Mouse (Mus musculus) limb, embryonic 12.5 days (tissue): ENCODE data around the gene Gm20388. TPM values are rescaled to one million over a fixed set of nuclear protein-coding genes. Genes with fewer than 3 reads are reported as not detected.

Experiments used
- ATAC-seq: fragments of 200-750 bp; cut with Nextera tagmentation; 2 replicates; pipeline ENCODE4 v1.8.0; 2017; ENCODE audit warnings: low read depth, moderate TSS enrichment; ENCODE audit not compliant: insufficient number of reproducible peaks, insufficient read depth, low FRiP score, low TSS enrichment
- H3K27ac ChIP-seq: fragments of 300-500 bp; sonication (generic); 2 replicates; pipeline ENCODE4 v1.5.1; 2016; ENCODE audit warnings: mild to moderate bottlenecking, moderate library complexity
- H3K27me3 ChIP-seq: fragments of 300-500 bp; sonication (generic); 2 replicates; pipeline ENCODE4 v1.6.1; 2016; ENCODE audit warnings: mild to moderate bottlenecking, moderate library complexity
- H3K36me3 ChIP-seq: fragments of 300-500 bp; sonication (generic); 2 replicates; pipeline ENCODE4 v1.6.1; 2016; ENCODE audit warnings: mild to moderate bottlenecking, moderate library complexity
- H3K4me1 ChIP-seq: fragments of 300-500 bp; sonication (generic); replicated peaks from 2 replicates; pipeline ENCODE4 v1.6.1; 2016
- H3K4me2 ChIP-seq: fragments of 300-500 bp; sonication (generic); 2 replicates; pipeline ENCODE4 v1.6.1; 2016; ENCODE audit warnings: mild to moderate bottlenecking, moderate library complexity
- H3K4me3 ChIP-seq: fragments of 300-500 bp; sonication (generic); replicated peaks from 2 replicates; pipeline ENCODE4 v1.5.1; 2016; ENCODE audit warnings: mild to moderate bottlenecking
- H3K9ac ChIP-seq: fragments of 300-500 bp; sonication (generic); replicated peaks from 2 replicates; pipeline ENCODE4 v1.6.1; 2016; ENCODE audit warnings: mild to moderate bottlenecking, moderate library complexity
- H3K9me3 ChIP-seq: fragments of 300-500 bp; sonication (generic); 2 replicates; pipeline ENCODE4 v1.6.1; 2016; ENCODE audit warnings: mild to moderate bottlenecking, moderate library complexity
- WGBS: fragments of 180-500 bp; shearing (Covaris S2); methylation state at CpG from one replicate; pipeline ENCODE4 v1.1.7; 2016; 5-methylcytosine and 5-hydroxymethylcytosine counted together
- polyA plus RNA-seq: library from polyadenylated mRNA; unstranded; fragments of >200 nt; fragmentation: Nextera tagmentation; extraction: Ambion mirVana; gene quantifications from 2 replicates; pipeline ENCODE4 v1.2.1, GENCODE M21; 2016

The Gm20388 gene
- polyA plus RNA-seq, 1 experiment from 2014 or later = not detected

DNA sequence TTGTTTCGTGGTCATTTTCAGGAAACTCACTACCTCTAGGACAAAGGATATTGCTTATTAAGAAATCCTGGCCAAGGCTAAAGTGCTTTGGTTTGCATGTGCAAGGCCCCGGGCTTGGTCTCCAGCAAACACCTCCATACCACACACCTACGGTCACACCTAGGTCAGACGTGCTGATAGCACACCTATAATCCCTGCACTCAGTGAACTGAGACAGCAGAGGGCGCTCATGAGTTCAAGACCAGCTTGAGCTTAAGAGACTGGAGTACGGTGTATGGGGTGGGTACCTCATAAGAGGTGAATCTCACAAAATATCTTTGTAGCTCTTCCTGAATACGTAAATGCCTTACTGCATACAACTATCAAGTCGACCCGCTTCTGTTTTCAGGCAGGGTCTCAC is 3924.8 kb downstream of the Gm20388 start:
- Histone ChIP-seq H3K4me3 (no peak overlapping the region), H3K27me3 (no peaks in the 10 kb centered on the region), H3K9me3 (no peaks in the 10 kb centered on the region), H3K9ac (no peak overlapping the region), H3K36me3 (peaks cover 72% of the 10 kb centered on the region), H3K27ac (no peak overlapping the region), H3K4me2 (no peak overlapping the region), H3K4me1 (no peaks in the 10 kb centered on the region)
- no peak; the same call in 1 of the 2 replicates for ATAC-seq
- WGBS = 53% methylated on average over 9 of the region's 9 CpGs

DNA sequence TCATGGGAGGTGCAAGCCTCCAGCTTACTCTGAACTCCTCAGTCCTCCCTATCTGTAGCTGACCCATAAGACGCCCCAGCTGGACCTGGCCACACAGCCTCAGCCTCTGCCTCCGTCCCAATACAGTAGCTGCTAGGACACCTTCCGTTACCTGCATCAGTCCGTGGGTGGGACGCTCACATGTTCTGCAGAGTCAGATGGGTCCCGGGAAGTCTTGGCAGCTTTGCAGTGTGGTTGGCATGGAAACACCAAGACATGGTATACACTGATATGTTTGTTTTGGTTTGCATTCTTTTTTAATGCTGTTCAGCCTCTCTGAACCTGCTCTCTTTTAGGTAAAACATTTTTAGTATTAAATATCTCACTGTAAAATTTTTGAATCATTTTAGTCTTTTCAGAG is 3925.7 kb downstream of the Gm20388 start:
- no peak overlapping the region for H3K9ac ChIP-seq
- no peaks in the 10 kb centered on the region for H3K4me1 ChIP-seq
- H3K27ac ChIP-seq = no peak overlapping the region
- no peak overlapping the region for H3K4me3 ChIP-seq
- no peak overlapping the region for H3K4me2 ChIP-seq
- H3K36me3 ChIP-seq = peaks cover 63% of the 10 kb centered on the region
- no peak for ATAC-seq
- H3K9me3 ChIP-seq = no peaks in the 10 kb centered on the region
- WGBS = 92% methylated on average over 6 of the region's 6 CpGs
- H3K27me3 ChIP-seq = no peaks in the 10 kb centered on the region

DNA sequence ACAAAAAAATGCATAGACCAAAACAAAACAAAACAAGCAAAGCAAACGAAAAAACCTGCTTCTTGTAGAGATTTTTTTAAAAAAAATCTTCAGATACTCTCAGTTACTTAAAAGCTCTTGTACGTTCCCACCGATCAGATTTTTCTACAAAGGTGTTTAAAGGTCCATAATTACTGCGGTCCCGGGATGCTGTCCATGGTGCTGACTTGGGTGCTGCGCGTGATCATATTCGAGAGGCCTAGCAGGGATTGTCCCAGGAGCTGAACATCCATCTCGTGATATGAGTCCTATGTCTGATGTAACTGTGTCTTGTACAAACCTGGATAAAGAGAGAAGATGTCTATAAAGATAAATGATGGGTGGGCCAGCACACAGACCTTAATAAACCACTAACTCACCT is 3927.9 kb downstream of the Gm20388 start:
- Histone ChIP-seq H3K4me3 (no peak overlapping the region), H3K4me1 (no peaks in the 10 kb centered on the region), H3K27ac (no peak overlapping the region), H3K9me3 (no peaks in the 10 kb centered on the region), H3K9ac (no peak overlapping the region), H3K27me3 (no peaks in the 10 kb centered on the region), H3K36me3 (peaks cover 49% of the 10 kb centered on the region), H3K4me2 (no peak overlapping the region)
- WGBS = 67% methylated on average over 9 of the region's 9 CpGs
- no peak for ATAC-seq

DNA sequence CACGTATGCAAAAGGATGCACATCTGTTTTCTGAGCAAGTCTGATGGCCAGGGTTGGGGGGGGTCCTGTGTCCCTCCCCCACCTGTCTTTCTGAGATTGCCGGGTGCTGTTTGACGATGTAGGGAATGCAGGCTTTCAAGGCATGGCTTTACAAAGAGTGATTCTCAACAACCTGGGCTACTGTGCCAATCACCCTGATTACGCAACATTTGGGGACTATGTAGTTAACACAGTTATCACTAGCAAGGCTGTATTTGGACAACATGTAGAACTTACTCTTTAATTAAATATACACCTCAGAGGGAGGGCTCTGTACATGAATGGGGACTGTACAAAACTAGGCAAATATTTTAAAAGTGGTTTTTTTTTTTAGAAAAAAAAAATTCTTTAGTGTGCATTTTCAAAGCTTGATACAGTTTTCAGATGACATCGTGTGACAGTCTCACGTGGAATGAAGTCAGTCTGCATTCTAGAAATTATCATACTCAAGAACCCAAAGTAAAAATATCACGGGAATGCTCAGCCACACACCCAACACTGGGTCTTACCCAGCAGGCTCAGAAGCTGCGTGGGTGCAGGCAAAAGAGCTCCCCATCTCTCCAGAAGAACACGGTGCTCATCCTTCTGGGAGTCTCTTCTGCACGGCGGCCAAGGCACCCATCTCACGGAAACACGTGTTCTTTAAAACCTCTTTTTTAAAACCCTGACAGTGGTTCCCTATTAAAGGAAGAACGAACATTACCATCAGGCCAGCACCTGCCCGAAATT is 3930.1 kb downstream of the Gm20388 start:
- Histone ChIP-seq H3K27ac (no peak overlapping the region), H3K4me3 (no peak overlapping the region), H3K4me2 (no peak overlapping the region), H3K9ac (no peak overlapping the region), H3K4me1 (no peaks in the 10 kb centered on the region), H3K36me3 (peaks cover 29% of the 10 kb centered on the region), H3K9me3 (no peaks in the 10 kb centered on the region), H3K27me3 (no peaks in the 10 kb centered on the region)
- WGBS = 91% methylated on average over 15 of the region's 15 CpGs
- no peak for ATAC-seq

DNA sequence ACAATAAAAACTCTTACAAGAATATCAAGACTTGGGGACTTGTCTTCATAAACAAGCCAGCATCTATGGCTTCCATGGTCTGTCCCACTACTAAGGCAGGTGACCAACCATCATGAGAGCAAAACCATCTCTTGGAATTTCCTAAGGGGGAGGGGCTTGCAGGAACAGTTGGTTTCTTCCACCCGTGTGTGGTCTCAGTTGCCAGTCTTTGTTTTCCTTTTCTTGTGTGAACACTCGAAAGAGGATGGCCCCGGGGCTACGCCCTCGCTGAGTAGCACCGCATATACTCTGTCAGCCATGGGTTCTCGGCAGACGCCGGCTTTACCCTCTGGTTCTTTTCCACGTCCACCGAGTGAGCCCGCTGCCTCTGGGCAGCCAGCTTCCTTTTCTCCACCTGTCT is 3931.4 kb downstream of the Gm20388 start:
- 88% methylated on average over 12 of the region's 12 CpGs for WGBS
- Histone ChIP-seq H3K36me3 (peaks cover 20% of the 10 kb centered on the region; the same call in 1 of the 2 replicates), H3K4me3 (no peak overlapping the region), H3K27ac (no peak overlapping the region), H3K9me3 (no peaks in the 10 kb centered on the region), H3K27me3 (no peaks in the 10 kb centered on the region), H3K9ac (no peak overlapping the region), H3K4me1 (no peaks in the 10 kb centered on the region), H3K4me2 (no peak overlapping the region)
- ATAC-seq = no peak

DNA sequence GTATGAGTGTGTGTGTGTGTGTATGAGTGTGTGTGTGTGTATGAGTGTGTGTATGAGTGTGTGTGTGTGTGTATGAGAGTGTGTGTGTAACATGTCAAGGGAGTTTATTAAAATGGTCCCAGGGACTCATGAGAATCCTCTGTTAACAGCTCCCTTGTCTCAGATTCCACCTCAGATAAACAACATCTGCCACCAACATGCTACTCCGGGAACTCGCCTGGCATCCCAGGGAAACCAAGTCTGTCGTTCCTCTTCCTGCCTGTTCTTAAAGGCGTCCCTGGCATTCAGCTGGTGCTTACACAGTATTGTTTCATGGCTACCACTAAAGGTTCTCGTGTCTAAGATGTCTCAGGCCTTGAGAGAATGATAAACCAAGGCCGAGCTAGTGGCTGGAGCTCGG is 3933.7 kb downstream of the Gm20388 start:
- Histone ChIP-seq H3K36me3 (peaks cover 12% of the 10 kb centered on the region; the same call in 1 of the 2 replicates), H3K27ac (no peak overlapping the region), H3K9ac (no peak overlapping the region), H3K4me3 (no peak overlapping the region), H3K4me2 (no peak overlapping the region), H3K9me3 (no peaks in the 10 kb centered on the region), H3K4me1 (no peaks in the 10 kb centered on the region), H3K27me3 (no peaks in the 10 kb centered on the region)
- no peak for ATAC-seq
- WGBS = 83% methylated on average over 7 of the region's 7 CpGs

DNA sequence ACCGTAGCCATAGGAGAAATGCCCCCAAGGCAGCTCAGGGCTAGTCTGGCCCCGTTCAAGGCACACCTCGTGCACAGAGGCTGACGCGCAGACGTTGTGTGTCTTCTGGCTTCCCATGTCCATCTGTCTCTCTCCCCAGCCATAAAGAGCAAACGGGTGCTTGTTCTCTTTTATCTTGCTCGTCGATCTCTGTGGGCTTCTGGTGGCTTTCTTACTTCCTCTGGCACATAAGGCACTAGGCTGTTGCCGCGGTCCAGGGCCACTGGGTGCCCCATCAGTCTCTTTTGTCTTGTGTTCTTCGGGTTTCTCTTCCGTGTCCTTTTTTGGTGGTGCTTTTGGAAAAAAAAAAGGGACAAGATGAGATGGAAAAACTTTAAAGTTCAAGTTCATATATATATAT is 3934.5 kb downstream of the Gm20388 start:
- Histone ChIP-seq H3K9me3 (no peaks in the 10 kb centered on the region), H3K36me3 (peaks cover 9% of the 10 kb centered on the region; the same call in 1 of the 2 replicates), H3K4me1 (no peaks in the 10 kb centered on the region), H3K4me2 (no peak overlapping the region), H3K9ac (no peak overlapping the region), H3K27me3 (no peaks in the 10 kb centered on the region), H3K4me3 (no peak overlapping the region), H3K27ac (no peak overlapping the region)
- WGBS = 87% methylated on average over 13 of the region's 13 CpGs
- ATAC-seq = no peak

DNA sequence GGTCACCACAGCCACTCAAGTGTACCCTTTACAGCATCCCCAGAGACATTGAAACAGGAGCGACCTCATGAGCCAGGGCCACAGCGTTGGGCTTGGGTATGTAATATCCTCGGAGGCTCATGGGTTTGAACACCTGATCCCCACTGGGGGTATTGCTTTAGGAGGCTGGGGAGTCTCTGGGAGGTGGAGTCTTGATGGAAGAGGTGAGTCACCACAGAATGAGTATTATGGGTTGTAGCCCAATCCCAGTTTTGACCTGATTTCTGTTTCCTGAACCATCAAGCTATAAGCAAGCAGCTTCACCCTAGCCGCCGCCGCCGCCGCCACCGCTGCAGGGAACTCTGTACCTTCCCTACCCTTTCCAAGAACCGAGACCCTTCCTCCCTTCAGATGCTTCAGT is 3935.3 kb downstream of the Gm20388 start:
- ATAC-seq = no peak
- Histone ChIP-seq H3K4me1 (no peaks in the 10 kb centered on the region), H3K27me3 (no peaks in the 10 kb centered on the region), H3K9ac (no peak overlapping the region), H3K4me2 (no peak overlapping the region), H3K4me3 (no peak overlapping the region), H3K27ac (no peak overlapping the region), H3K36me3 (peaks cover 9% of the 10 kb centered on the region; the same call in 1 of the 2 replicates), H3K9me3 (no peaks in the 10 kb centered on the region)
- WGBS = 93% methylated on average over 10 of the region's 10 CpGs

DNA sequence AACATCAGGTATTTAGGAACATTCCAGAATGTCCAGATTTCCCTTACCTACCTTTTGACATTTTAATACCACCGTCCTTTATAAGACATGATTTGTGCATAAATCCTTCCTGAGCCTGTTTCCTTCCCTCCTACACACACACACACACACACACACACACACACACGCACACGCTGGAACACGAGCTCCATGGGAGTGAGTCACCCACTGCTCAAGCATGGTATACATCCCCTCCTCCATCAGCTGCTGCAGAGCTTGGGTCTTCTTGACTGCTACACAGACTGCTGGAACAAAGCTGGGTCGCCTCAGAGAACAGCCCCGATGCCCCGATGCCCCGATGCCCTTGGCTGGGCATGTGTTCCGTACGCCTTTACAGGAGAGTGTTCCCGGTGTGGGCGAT is 3935.9 kb downstream of the Gm20388 start:
- H3K4me2 ChIP-seq = no peak overlapping the region
- H3K4me3 ChIP-seq = no peak overlapping the region
- no peaks in the 10 kb centered on the region for H3K4me1 ChIP-seq
- no peaks in the 10 kb centered on the region for H3K9me3 ChIP-seq
- H3K27ac ChIP-seq = no peak overlapping the region
- H3K36me3 ChIP-seq = peaks cover 9% of the 10 kb centered on the region; the same call in 1 of the 2 replicates
- no peak overlapping the region for H3K9ac ChIP-seq
- H3K27me3 ChIP-seq = no peaks in the 10 kb centered on the region
- ATAC-seq = no peak
- WGBS = 94% methylated on average over 12 of the region's 12 CpGs

DNA sequence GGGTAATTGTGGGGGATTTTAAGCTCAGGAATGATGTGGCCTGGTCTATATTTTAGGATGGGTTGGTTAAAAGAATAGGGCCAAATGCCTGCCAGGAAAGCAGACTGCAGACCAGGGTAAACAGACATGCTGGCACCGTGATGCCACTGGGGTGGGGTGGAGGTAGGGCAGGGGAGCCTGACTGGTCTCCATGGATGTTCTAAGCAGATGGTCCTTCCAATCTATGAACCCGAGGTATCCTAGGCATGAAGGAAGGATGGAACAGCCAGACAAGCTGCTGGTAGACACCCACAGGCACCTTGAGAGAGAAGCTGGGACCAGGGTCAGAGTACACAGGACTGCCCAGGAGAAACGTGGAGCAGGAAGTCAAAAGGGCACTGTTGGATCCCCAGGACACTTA is 3936.9 kb downstream of the Gm20388 start:
- Histone ChIP-seq H3K27me3 (no peaks in the 10 kb centered on the region), H3K36me3 (peaks cover 3% of the 10 kb centered on the region; the same call in 1 of the 2 replicates), H3K9ac (no peak overlapping the region), H3K9me3 (no peaks in the 10 kb centered on the region), H3K4me1 (no peaks in the 10 kb centered on the region), H3K4me2 (no peak overlapping the region), H3K27ac (no peak overlapping the region), H3K4me3 (no peak overlapping the region)
- 67% methylated on average over 3 of the region's 3 CpGs for WGBS
- no peak for ATAC-seq

DNA sequence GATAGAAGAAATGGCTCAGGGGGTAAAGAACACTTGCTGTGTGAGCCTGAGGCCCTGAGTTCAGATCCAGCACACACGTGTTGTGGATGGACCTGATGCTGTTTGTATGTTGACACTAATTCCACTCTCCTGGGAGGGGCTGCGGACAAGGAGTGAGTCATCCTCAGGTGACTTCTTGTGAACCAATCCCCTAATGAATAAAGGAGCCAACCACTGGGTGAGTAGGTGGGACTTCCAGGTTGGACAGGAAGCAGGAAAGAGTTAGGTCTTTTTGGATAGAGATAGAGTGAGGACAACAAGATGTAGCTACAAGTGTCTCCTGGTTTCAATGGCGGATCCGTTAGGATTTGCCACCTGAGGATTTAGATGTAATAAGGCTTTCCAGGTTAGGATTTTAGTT is 3938.7 kb downstream of the Gm20388 start:
- Histone ChIP-seq H3K9me3 (no peaks in the 10 kb centered on the region), H3K9ac (no peak overlapping the region), H3K36me3 (peaks cover 2% of the 10 kb centered on the region; the same call in 1 of the 2 replicates), H3K4me1 (no peaks in the 10 kb centered on the region), H3K4me2 (no peak overlapping the region), H3K4me3 (no peak overlapping the region), H3K27me3 (no peaks in the 10 kb centered on the region), H3K27ac (no peak overlapping the region)
- WGBS = 81% methylated on average over 4 of the region's 4 CpGs
- no peak for ATAC-seq

DNA sequence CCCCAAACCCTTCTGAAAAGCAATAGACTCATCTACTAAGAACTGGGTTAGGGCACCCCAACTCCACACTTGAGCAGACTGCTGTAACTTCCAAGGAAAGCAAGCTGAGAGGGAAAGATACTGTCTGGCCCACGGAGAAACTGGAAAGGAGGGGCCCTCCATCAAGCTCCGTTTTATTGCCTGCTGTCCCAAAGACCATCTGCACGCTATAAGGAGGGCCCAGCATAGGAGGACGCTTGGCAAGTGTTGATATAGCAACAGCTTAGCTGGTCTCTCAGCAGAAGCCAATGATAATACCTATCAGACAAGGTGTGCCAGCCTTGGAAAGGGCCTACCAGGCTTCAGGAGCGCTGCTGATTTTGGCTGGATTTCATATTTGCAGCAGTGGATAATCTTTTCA is 3940.9 kb downstream of the Gm20388 start:
- no peaks in the 10 kb centered on the region for H3K4me1 ChIP-seq
- H3K4me2 ChIP-seq = no peak overlapping the region
- no peaks in the 10 kb centered on the region for H3K27me3 ChIP-seq
- H3K27ac ChIP-seq = no peak overlapping the region
- H3K9ac ChIP-seq = no peak overlapping the region
- no peaks in the 10 kb centered on the region for H3K36me3 ChIP-seq
- 47% methylated on average over 5 of the region's 5 CpGs for WGBS
- no peak for ATAC-seq
- no peak overlapping the region for H3K4me3 ChIP-seq
- H3K9me3 ChIP-seq = no peaks in the 10 kb centered on the region
